Mouse (Mus musculus) kidney, embryonic 14.5 days (tissue): ENCODE data around the gene Zfp385a. TPM values are rescaled to one million over a fixed set of nuclear protein-coding genes. Genes with fewer than 3 reads are reported as not detected.

Experiments used
- ATAC-seq: fragments of 200-750 bp; cut with Nextera tagmentation; 2 replicates; pipeline ENCODE4 v1.8.0; 2017; ENCODE audit warnings: moderate number of reproducible peaks, mild to moderate bottlenecking, moderate TSS enrichment, moderate library complexity; ENCODE audit not compliant: low FRiP score, low TSS enrichment
- H3K27ac ChIP-seq: fragments of 300-500 bp; sonication (generic); 2 replicates; pipeline ENCODE4 v1.5.1; 2014; ENCODE audit warnings: low read depth, mild to moderate bottlenecking, low read length, moderate library complexity, mixed read lengths
- H3K27me3 ChIP-seq: fragments of 300-500 bp; sonication (generic); 2 replicates; pipeline ENCODE4 v1.6.1; 2014; ENCODE audit warnings: mild to moderate bottlenecking, low read length; ENCODE audit not compliant: control insufficient read depth, insufficient read depth
- H3K36me3 ChIP-seq: fragments of 300-500 bp; sonication (generic); 2 replicates; pipeline ENCODE4 v1.6.1; 2014; ENCODE audit warnings: low read length, mixed read lengths; ENCODE audit not compliant: control insufficient read depth, insufficient read depth
- H3K4me1 ChIP-seq: fragments of 300-500 bp; sonication (generic); 2 replicates; pipeline ENCODE4 v1.6.1; 2014; ENCODE audit warnings: low read length, mixed read lengths; ENCODE audit not compliant: control insufficient read depth, insufficient read depth
- H3K4me2 ChIP-seq: fragments of 300-500 bp; sonication (generic); replicated peaks from 2 replicates; pipeline ENCODE4 v1.6.1; 2014; ENCODE audit warnings: low read depth, mild to moderate bottlenecking, low read length
- H3K4me3 ChIP-seq: fragments of 300-500 bp; sonication (generic); 2 replicates; pipeline ENCODE4 v1.5.1; 2014; ENCODE audit warnings: mild to moderate bottlenecking, low read length
- H3K9ac ChIP-seq: fragments of 300-500 bp; sonication (generic); 2 replicates; pipeline ENCODE4 v1.6.1; 2014; ENCODE audit warnings: low read depth, mild to moderate bottlenecking, low read length, moderate library complexity
- H3K9me3 ChIP-seq: fragments of 300-500 bp; sonication (generic); 2 replicates; pipeline ENCODE4 v1.6.1; 2016; ENCODE audit warnings: low read length; ENCODE audit not compliant: control insufficient read depth
- WGBS: fragments of 180-500 bp; shearing (Covaris S2); extraction: QIAGEN DNeasy Blood & Tissue Kit; methylation state at CpG from one replicate; pipeline ENCODE4 v1.1.7; 2014; 5-methylcytosine and 5-hydroxymethylcytosine counted together
- polyA plus RNA-seq: library from polyadenylated mRNA; unstranded; fragments of >200 nt; fragmentation: Nextera tagmentation; extraction: Ambion mirVana; gene quantifications from 2 replicates; pipeline ENCODE4 v1.2.1, GENCODE M21; 2014

Zfp385a gene
- polyA plus RNA-seq, 1 experiment from 2014 or later, result 18.2 TPM

GRCm38 (mm10) chr15:103365471-103366375, 25.8 kb upstream of the Zfp385a start:
- H3K9me3 ChIP-seq, result no peaks in the 10 kb centered on the region
- peak overlapping the region; percentile 87 for H3K9ac ChIP-seq
- H3K4me1 ChIP-seq, result peaks cover 27% of the 10 kb centered on the region; the same call in 1 of the 2 replicates
- peak; percentile 41 for ATAC-seq
- peak overlapping the region; percentile 88 for H3K4me3 ChIP-seq
- peak overlapping the region; percentile 89 for H3K4me2 ChIP-seq
- H3K27ac ChIP-seq, result peak overlapping the region; percentile 76
- under 1% methylated on average over 50 of the region's 51 CpGs for WGBS
- H3K27me3 ChIP-seq, result no peaks in the 10 kb centered on the region
- no peaks in the 10 kb centered on the region for H3K36me3 ChIP-seq

DNA sequence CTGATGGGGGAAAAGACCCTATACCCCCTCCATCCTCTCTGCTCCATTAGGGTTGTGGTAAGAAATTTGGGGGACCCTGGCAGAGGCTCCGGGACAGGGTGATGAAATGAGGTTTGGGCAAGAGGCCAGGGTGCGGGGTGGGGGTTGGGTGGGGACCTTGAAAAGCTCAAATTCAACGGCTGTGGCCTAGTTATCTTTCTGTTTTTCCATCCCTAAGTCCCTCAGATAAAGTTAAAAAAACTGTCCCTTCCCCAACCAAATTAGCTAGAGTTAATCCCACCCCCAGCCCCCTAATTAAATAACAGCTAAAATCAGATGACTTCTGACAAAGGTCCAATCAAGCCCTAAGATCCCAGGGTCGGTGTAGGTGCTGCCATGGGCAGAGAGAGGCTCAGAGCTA, 24.9 kb upstream of the Zfp385a start:
- no peaks in the 10 kb centered on the region for H3K27me3 ChIP-seq
- no peak for ATAC-seq
- peak overlapping the region; percentile 87; the same call in 1 of the 2 replicates for H3K9ac ChIP-seq
- H3K4me1 ChIP-seq, result peaks cover 24% of the 10 kb centered on the region; the same call in 1 of the 2 replicates
- H3K36me3 ChIP-seq, result no peaks in the 10 kb centered on the region
- 51% methylated on average over 4 of the region's 4 CpGs for WGBS
- peak overlapping the region; percentile 8; the same call in 1 of the 2 replicates for H3K27ac ChIP-seq
- peak overlapping the region; percentile 88 for H3K4me3 ChIP-seq
- H3K4me2 ChIP-seq, result peak overlapping the region; percentile 89
- H3K9me3 ChIP-seq, result no peaks in the 10 kb centered on the region

GRCm38 (mm10) chr15:103363809-103364208, 23.9 kb upstream of the Zfp385a start:
- WGBS, result 81% methylated on average over 1 of the region's 1 CpGs
- Histone ChIP-seq H3K9ac (no peak overlapping the region), H3K4me1 (peaks cover 27% of the 10 kb centered on the region; the same call in 1 of the 2 replicates), H3K27me3 (no peaks in the 10 kb centered on the region), H3K9me3 (no peaks in the 10 kb centered on the region), H3K27ac (no peak overlapping the region), H3K4me2 (no peak overlapping the region), H3K36me3 (no peaks in the 10 kb centered on the region), H3K4me3 (no peak overlapping the region)
- ATAC-seq, result no peak

DNA sequence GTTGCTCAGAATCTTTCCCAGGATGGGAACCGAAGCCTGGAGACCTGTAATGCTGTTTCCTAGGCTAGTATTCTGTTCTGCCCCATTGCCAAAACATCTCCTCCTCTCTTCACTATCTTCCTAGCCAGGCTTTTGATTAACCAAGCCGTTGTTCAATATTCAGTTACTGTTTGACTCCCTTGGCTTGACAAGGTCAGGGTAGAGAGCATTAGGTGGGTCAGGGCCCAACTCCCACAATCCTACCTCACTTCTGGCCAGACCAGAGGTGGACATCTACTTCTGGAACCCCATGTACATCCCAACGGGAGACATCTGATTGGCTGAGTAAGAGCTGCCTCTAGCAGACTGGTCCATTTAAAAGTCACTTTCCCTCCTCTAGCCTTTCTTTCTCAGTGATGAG, 23.1 kb upstream of the Zfp385a start:
- ATAC-seq, result no peak
- WGBS, result 76% methylated on average over 3 of the region's 3 CpGs
- Histone ChIP-seq H3K4me1 (peaks cover 27% of the 10 kb centered on the region; the same call in 1 of the 2 replicates), H3K27me3 (no peaks in the 10 kb centered on the region), H3K4me2 (no peak overlapping the region), H3K4me3 (no peak overlapping the region), H3K27ac (no peak overlapping the region), H3K9ac (no peak overlapping the region), H3K9me3 (no peaks in the 10 kb centered on the region), H3K36me3 (no peaks in the 10 kb centered on the region)

DNA sequence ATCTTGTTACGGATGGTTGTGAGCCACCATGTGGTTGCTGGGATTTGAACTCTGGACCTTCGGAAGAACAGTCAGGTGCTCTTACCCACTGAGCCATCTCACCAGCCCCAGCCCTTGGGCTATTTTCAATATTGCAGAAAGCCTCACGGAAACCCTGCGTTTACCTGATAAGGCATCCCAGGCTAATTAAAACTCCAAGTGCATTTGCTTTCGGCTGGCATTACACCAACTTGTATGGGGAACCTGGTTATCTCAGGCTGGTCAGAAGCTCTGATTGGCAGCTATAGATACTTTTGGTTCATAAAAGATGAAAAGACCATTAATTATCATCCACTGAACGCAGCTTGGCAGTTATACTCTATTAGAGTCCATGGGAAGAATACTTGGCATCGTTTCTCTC, 22.4 kb upstream of the Zfp385a start:
- WGBS, result 86% methylated on average over 6 of the region's 7 CpGs
- H3K27ac ChIP-seq, result no peak overlapping the region
- no peak overlapping the region for H3K4me3 ChIP-seq
- ATAC-seq, result no peak
- H3K4me1 ChIP-seq, result peaks cover 26% of the 10 kb centered on the region; the same call in 1 of the 2 replicates
- no peaks in the 10 kb centered on the region for H3K27me3 ChIP-seq
- H3K36me3 ChIP-seq, result no peaks in the 10 kb centered on the region
- no peak overlapping the region for H3K9ac ChIP-seq
- no peak overlapping the region for H3K4me2 ChIP-seq
- H3K9me3 ChIP-seq, result no peaks in the 10 kb centered on the region

DNA sequence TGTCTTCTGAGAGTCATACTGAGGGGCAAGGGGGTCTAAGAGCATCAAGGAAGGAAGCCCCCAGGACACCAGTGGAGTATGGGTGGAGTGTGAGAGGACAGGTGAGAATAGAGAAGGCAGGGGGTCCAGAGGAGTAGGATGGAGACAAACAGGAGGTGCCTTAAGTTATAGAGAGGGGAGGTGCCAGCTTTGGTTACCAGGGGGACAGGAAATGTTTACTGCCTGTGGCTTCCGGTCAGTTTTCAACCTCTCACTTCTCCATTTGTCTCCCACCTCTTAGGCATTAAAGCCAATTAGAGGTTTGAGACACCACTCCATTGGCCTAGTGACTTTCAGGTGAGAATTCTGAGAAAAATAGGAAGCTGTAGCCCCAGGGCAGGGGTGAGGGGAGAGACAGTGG, 21.4 kb upstream of the Zfp385a start:
- H3K27ac ChIP-seq, result no peak overlapping the region
- H3K9ac ChIP-seq, result no peak overlapping the region
- H3K9me3 ChIP-seq, result no peaks in the 10 kb centered on the region
- H3K27me3 ChIP-seq, result no peaks in the 10 kb centered on the region
- peaks cover 20% of the 10 kb centered on the region; the same call in 1 of the 2 replicates for H3K4me1 ChIP-seq
- 23% methylated on average over 1 of the region's 1 CpGs for WGBS
- no peak overlapping the region for H3K4me3 ChIP-seq
- H3K4me2 ChIP-seq, result no peak overlapping the region
- no peak for ATAC-seq
- H3K36me3 ChIP-seq, result peaks cover 3% of the 10 kb centered on the region

GRCm38 (mm10) chr15:103359869-103360602, 20.1 kb upstream of the Zfp385a start:
- Histone ChIP-seq H3K9ac (no peak overlapping the region), H3K27me3 (no peaks in the 10 kb centered on the region), H3K4me1 (peaks cover 18% of the 10 kb centered on the region; the same call in 1 of the 2 replicates), H3K9me3 (no peaks in the 10 kb centered on the region), H3K4me2 (no peak overlapping the region), H3K4me3 (no peak overlapping the region), H3K27ac (no peak overlapping the region), H3K36me3 (peaks cover 15% of the 10 kb centered on the region)
- WGBS, result 93% methylated on average over 5 of the region's 5 CpGs
- ATAC-seq, result no peak

DNA sequence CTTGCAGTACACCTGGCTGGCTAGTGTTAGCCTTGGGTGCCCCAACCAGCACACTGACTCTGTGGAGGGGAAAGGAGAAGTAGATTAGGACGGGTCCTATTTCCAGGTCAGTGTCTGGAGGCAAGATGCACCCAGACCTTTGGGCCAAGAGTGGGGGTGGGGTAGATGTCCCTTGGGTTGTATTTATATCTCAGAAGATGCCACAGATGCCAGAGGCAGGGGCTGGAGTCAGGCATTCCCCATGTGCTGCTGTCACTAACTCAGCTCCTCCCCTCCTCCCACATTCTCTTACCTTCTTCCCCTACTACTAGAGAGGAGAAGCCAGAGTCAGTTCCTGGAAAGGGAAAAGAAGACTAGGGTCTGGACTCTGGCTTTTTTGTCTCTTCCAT, 19.2 kb upstream of the Zfp385a start:
- Histone ChIP-seq H3K36me3 (peaks cover 24% of the 10 kb centered on the region), H3K4me1 (peaks cover 9% of the 10 kb centered on the region; the same call in 1 of the 2 replicates), H3K9ac (no peak overlapping the region), H3K4me3 (no peak overlapping the region), H3K9me3 (no peaks in the 10 kb centered on the region), H3K27ac (0 out of 2 replicates have a peak overlapping the region, but pooled peaks have one; percentile 30), H3K4me2 (no peak overlapping the region), H3K27me3 (no peaks in the 10 kb centered on the region)
- ATAC-seq, result no peak; the same call in 1 of the 2 replicates
- 33% methylated on average over 1 of the region's 1 CpGs for WGBS
